Mouse (Mus musculus) G1E (cell line): Measurements from ENCODE around the gene Ackr2. TPM values are rescaled to one million over a fixed set of nuclear protein-coding genes. Genes with fewer than 3 reads are reported as not detected.

ENCODE experiments used
- ATAC-seq: 2 replicates; pipeline ENCODE4 v1.8.0; 2016; ENCODE audit warnings: mild to moderate bottlenecking; ENCODE audit not compliant: insufficient number of reproducible peaks, poor library complexity, low FRiP score, severe bottlenecking; ENCODE audit errors: extremely low read depth
- DNase-seq: peaks from one replicate; pipeline ENCODE4 v3.0.0; 2012; ENCODE audit warnings: low spot score
- H3K27me3 ChIP-seq: 2 replicates; pipeline ENCODE4 v1.6.1; 2012; ENCODE audit warnings: mild to moderate bottlenecking, low read length, inconsistent platforms; ENCODE audit not compliant: insufficient read depth
- H3K36me3 ChIP-seq: replicated peaks from 2 replicates; pipeline ENCODE3; 2012; ENCODE audit warnings: mild to moderate bottlenecking, inconsistent platforms
- H3K4me1 ChIP-seq: 2 replicates; pipeline ENCODE4 v1.6.1; 2012; ENCODE audit warnings: low read depth, low read length, inconsistent platforms, mixed read lengths; ENCODE audit not compliant: insufficient read depth
- H3K4me3 ChIP-seq: 2 replicates; pipeline ENCODE4 v1.5.1; 2012; ENCODE audit warnings: low read depth, mild to moderate bottlenecking, inconsistent platforms, low read length, moderate library complexity, mixed read lengths
- H3K9me3 ChIP-seq: replicated peaks from 2 replicates; pipeline ENCODE4 v1.6.1; 2012; ENCODE audit warnings: inconsistent platforms
- CTCF ChIP-seq: IDR thresholded peaks from 2 replicates; pipeline ENCODE4 v1.5.1; 2012; ENCODE audit warnings: low read depth, low read length, inconsistent platforms, mixed read lengths
- GATA1 ChIP-seq: IDR thresholded peaks from 2 replicates; pipeline ENCODE4 v1.6.1; 2012; ENCODE audit warnings: borderline replicate concordance, low read length, inconsistent platforms, mixed read lengths
- GATA2 ChIP-seq: IDR thresholded peaks from 2 replicates; pipeline ENCODE4 v1.6.1; 2012; ENCODE audit warnings: low read depth, low read length, inconsistent platforms, borderline replicate concordance
- POLR2AphosphoS5 ChIP-seq: IDR thresholded peaks from 2 replicates; pipeline ENCODE4 v1.6.1; 2012; ENCODE audit warnings: low read depth, low read length, inconsistent platforms; ENCODE audit not compliant: insufficient replicate concordance
- TAL1 ChIP-seq: conservative IDR thresholded peaks from 2 replicates; pipeline ENCODE4 v1.6.1; 2012; ENCODE audit warnings: low read depth, low read length, inconsistent platforms, mixed read lengths
- polyA plus RNA-seq: library from polyadenylated mRNA; stranded (reverse); fragments of >175 nt; gene quantifications from 2 replicates; pipeline ENCODE4 v1.2.3, GENCODE M21; 2012
- total RNA-seq, 2 experiments: library from RNA; stranded (forward) in 1 of 2; stranded (reverse) in 1 of 2; fragments of 200-1000 nt in 1 of 2; fragments of >200 nt in 1 of 2; fragmentation: Nextera tagmentation in 1 of 2; gene quantifications; 2 replicates each; pipeline ENCODE4 v1.2.3; 2014 to 2017

Gene Ackr2
- total and polyA plus RNA-seq, 3 experiments = 0.11 TPM; not detected in 2

DNA sequence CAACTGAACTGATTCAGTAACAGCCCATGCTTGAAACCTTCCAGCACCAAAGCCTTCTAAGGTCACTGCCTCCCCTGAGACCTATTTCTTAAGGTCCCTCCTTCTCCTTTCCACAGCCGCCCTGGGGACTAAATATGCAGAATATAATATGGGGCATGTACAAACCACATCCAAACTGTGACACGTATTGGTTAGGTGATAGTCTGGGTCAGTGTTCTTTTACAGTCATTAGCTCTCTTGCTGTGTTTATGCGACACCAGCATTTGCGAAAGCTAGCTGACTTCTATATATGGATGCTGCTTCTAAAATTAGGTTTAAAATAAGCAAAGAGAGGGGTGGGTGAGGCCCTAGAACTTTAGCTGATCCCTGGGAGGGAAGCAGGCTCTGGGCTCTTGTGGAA lies 1.3 kb upstream of the Ackr2 start:
- Histone ChIP-seq H3K36me3 (no peaks in the 10 kb centered on the region), H3K4me1 (no peaks in the 10 kb centered on the region)

DNA sequence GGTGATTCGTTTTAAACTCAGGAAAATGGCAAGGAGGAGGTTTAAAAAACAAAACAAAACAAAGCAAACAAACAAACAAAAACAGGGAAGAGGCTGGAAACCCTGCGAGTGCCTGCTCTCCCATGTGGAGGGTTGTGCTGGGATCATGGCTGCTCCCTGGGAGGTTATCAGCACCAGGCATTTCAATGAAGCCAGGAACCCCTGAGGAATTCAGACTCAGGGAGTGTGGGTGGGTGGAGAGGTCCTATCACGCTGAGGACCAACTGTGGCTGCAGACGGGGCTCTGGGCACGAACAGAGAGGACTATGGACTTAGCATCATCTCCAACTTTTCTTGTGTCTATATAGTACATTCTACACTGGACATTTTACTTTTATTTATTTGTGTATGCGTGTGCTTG lies 1.2 kb downstream of the Ackr2 start:
- Histone ChIP-seq H3K9me3 (no peaks in the 10 kb centered on the region), H3K27me3 (peaks cover 26% of the 10 kb centered on the region), H3K4me1 (no peaks in the 10 kb centered on the region), H3K36me3 (no peaks in the 10 kb centered on the region), H3K4me3 (no peak overlapping the region)
- ATAC-seq (no peak), DNase-seq (no peak)
- TF ChIP-seq CTCF (no peak), POLR2AphosphoS5 (no peak), GATA2 (no peak), TAL1 (no peak), GATA1 (no peak)

More for the DNA sequence above, 1.3 kb upstream of the Ackr2 start:
- ATAC-seq (no peak), DNase-seq (no peak)
- H3K27me3 ChIP-seq = peaks cover 21% of the 10 kb centered on the region; the same call in 1 of the 2 replicates
- no peaks in the 10 kb centered on the region for H3K9me3 ChIP-seq
- no peak overlapping the region for H3K4me3 ChIP-seq
- TF ChIP-seq GATA2 (no peak), CTCF (no peak), TAL1 (no peak), GATA1 (no peak), POLR2AphosphoS5 (no peak)

DNA sequence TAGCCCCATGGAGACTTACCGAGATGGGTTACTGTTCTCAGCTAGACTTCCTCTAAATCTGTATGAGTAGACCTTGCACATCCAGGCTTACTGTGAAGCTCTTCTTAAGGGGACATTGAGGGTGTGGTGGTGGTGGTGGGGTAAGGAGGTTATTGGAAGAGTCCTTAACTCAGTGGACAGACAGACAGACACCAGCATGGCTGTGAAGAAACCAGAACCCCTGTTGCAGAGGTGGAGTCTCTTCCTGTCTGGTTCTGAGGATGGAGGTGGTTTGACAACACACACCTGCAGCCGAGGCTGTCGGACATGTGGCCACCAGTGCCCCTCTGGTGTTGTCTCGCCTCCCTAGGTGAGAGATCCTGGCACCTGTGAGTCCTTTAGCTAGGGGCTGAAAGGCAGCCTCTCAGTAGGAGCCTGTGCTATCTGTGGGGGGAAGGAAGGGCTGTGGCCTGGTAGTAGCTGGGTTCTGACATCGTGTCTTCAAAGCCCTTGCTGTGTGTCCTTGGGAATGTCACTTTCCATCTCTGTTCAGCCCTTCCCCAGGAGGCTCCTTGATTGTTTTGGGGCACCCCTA lies 2.2 kb downstream of the Ackr2 start:
- Histone ChIP-seq H3K36me3 (no peaks in the 10 kb centered on the region), H3K9me3 (no peaks in the 10 kb centered on the region), H3K4me3 (no peak overlapping the region), H3K27me3 (peaks cover 22% of the 10 kb centered on the region), H3K4me1 (no peaks in the 10 kb centered on the region)
- TF ChIP-seq TAL1 (no peak), POLR2AphosphoS5 (no peak), GATA1 (no peak), GATA2 (no peak), CTCF (no peak)
- no peak for DNase-seq
- ATAC-seq = no peak

DNA sequence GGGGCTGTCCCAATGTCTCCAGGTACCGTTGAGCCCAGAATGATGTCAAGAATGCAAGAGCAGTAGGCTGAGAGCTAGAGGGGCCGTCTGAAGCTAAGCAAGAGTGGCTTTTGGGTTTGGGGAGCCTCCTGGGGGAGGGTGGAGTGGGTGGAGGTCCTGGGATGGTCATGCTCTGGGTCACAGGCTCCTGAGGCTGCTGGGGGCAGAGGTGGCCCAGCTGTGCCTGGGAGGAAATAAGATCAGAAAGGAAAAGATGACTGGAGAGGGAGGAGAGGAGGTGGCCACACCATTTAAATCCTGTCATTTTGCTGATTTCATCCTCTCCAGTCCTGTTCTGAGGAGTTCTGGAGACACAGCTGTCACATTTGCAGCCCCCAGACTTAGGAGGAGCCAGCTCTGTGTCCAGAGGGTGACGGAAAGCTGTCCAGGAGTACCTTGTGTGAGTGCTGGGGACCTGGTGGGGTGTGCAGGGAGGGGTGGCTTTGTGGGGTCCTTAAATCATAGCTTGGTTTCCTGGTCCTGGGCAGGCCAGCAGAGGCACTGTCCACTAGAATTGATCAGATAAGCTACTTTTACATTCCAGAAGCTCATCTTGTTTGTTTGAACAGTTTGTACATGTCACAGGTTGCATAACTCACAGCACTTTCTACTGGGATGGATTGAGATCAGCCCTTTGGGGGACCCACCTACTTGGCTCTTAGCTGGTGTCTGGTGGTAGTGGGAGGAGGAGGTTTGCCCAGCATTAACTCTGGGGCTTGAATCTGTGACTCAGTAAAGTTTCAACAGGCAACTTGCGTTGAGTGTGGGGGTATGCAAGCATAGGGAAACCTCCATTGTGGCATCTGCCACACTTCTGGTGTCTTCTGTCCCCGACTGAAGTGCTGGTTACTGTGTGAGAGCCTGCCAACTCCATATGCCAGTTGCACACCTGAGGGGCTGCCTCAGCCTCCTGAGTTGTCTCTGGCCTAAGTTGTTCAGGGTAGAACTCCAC lies 3.9 kb downstream of the Ackr2 start:
- Histone ChIP-seq H3K27me3 (peaks cover 18% of the 10 kb centered on the region), H3K4me1 (no peaks in the 10 kb centered on the region), H3K4me3 (no peak overlapping the region), H3K9me3 (no peaks in the 10 kb centered on the region), H3K36me3 (no peaks in the 10 kb centered on the region)
- no peak for ATAC-seq
- no peak for DNase-seq
- no peak for TF ChIP-seq TAL1
- no peak for TF ChIP-seq GATA2
- TF ChIP-seq GATA1 = no peak

DNA sequence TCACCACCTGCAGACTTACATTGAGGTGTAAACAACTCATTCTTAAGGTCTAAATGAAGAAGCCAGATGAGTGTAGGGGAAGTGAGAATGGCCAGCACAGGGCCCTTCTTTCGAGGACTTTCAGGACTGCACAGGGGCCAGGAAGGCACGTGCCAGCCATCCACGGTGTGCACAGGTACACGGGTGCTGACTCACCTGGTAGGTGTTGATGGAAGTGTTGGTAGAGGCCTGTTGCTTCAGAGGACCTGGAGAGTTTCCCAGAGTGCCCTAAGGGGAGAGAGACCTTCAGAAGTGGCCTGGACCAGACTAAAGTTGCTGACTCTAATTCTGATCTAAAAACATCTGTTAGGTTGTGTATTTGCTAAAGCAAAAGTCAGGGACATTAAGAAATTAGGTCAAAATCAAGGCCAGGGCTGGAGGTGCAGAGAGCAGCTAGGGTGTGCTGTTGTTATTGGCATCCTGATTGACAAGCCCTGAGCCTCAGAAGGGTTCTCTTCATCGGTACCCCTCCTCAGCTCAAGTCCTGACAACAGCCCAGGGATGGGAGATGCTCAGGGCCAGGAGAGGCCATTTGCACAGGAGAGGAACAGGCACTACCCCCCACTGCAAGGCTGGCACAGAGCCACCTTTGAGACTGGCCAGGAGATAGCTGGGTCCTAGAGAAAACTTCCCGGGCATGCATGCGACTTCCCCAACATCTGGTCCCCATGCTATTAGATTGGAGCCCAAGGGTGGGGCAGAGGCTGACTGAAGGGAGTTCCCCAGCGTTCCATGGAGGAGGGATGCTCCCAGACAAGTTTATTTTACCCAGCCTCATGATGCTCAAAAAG lies 5.5 kb downstream of the Ackr2 start:
- no peaks in the 10 kb centered on the region for H3K9me3 ChIP-seq
- no peaks in the 10 kb centered on the region for H3K4me1 ChIP-seq
- TF ChIP-seq CTCF (no peak), GATA1 (no peak), POLR2AphosphoS5 (no peak), GATA2 (no peak), TAL1 (no peak)
- ATAC-seq (no peak), DNase-seq (no peak)
- peaks cover 11% of the 10 kb centered on the region for H3K27me3 ChIP-seq
- no peaks in the 10 kb centered on the region for H3K36me3 ChIP-seq
- H3K4me3 ChIP-seq = no peak overlapping the region

DNA sequence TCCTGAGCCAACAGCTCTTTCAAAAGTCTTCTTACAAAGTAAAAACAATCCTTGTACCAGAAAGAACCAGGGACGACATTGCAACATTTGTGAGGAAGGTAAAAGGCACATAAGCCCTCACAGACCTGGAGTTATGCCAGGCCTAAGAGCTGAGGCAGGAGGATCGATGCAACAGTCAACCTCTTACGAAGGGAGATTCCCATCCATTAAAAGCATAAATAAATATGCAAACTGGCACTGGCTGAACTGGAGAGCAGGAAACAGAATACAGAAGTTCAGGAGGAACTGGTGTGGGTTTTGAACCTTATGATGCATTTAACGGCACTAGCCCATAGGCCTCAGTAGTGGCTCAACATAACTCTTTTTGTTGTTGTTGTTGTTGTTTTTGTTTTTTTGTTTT lies 6.2 kb downstream of the Ackr2 start:
- ATAC-seq (no peak), DNase-seq (no peak)
- Histone ChIP-seq H3K27me3 (peaks cover 11% of the 10 kb centered on the region), H3K36me3 (no peaks in the 10 kb centered on the region), H3K9me3 (no peaks in the 10 kb centered on the region), H3K4me3 (no peak overlapping the region), H3K4me1 (no peaks in the 10 kb centered on the region)
- TF ChIP-seq GATA2 (no peak), POLR2AphosphoS5 (no peak), TAL1 (no peak), CTCF (no peak), GATA1 (no peak)
